Mouse (Mus musculus): Measurements from ENCODE around the gene Car1.
"Not testable (repeated sequence)": the region's sequence is repeated elsewhere in the genome, so short reads cannot be mapped to it uniquely, and the experiment has no call there.

Gene Car1

DNA sequence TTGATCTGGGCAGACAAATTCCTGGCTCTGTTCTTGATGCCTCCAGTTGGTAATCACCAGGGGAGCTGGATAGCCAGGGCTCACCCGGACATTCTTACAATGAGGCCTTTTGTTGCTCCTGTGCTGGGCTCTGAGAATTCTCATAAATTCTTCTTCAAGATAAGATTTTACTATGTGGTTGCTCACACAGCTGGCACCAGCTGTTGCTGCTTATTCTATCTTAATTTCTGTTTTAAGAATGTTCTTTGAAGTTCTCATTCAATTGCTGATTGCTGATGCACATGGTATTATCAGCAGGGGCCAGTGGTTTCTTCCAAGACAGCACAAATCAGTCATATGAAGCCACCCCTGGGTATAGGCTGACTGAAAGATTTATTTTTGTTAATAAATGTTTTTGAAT lies 21.0 kb downstream of the Car1 start:
- in situ Hi-C loops (cut with MboI; ENCODE audit: low pct_unique_long_range_greater_than_20kb in 1 of 2, low sequenced_read_pairs in 2 of 2, unreplicated experiment in 1 of 2): no loop called here

DNA sequence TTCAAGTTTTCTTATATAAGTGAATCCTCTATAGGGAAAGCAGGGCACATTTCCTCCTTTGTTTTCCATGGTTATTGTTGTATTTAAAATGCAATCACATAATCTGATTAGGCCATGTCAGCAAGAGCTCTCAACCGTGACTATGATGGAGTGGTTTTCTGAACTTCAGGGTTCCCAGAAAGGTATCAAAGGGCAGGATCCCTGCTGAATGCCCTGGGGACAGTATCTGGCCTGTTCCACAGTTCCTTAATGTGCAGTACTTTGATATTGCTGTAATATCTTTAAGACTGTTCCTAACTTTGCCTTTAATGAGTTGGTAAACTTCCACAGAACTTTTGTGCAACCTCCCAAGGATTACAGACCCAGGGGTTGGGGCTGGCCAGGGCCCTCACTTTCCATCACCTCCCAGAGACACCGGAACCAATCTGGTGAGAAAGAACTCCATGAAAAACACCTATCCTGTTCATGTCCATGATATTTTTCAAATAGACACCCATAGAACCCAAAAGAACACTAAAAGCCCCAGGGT lies 21.6 kb downstream of the Car1 start:
- in situ Hi-C loops (cut with MboI; ENCODE audit: low pct_unique_long_range_greater_than_20kb in 1 of 2, low sequenced_read_pairs in 2 of 2, unreplicated experiment in 1 of 2): no loop called here

DNA sequence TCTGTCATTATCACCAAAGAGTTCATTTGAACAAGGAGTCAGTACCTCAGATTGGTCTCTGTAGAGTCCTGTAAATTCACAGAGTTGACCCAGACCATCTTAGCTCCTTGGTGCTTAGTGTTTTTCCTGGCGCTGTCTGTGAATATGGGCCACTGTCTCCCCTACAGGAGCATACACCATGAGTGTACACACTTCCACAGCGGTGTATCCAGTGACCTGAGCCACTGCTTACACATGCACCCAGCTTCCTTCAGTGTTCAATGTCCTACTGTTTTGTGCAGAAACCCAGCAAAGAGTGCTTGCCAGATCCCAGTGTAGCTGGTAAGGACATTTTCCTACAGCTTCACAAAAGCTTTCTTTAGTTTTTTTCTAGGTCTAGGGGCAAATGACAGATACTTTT lies 22.8 kb downstream of the Car1 start:
- in situ Hi-C loops (cut with MboI; ENCODE audit: low pct_unique_long_range_greater_than_20kb in 1 of 2, low sequenced_read_pairs in 2 of 2, unreplicated experiment in 1 of 2): no loop called here

DNA sequence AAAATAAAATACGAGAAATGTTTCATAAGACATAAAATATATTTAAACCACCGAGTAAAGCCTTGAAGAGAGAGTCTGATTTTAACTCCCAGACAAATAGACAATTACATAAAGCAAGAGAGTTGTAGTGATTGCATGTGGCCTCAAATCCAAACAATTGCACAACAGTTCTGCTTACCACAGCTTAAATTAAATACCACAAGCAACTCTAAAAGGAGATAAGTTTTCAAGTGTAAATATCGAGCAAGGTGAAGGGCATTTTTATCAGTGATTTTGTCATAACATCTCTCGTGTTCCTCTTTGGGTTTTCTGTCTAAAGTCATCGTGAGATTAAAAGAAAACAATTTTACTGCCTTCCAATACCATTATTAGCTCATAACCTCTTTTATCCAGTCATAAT lies 25.0 kb downstream of the Car1 start:
- in situ Hi-C loops (cut with MboI; ENCODE audit: low pct_unique_long_range_greater_than_20kb in 1 of 2, low sequenced_read_pairs in 2 of 2, unreplicated experiment in 1 of 2): not testable (repeated sequence)

DNA sequence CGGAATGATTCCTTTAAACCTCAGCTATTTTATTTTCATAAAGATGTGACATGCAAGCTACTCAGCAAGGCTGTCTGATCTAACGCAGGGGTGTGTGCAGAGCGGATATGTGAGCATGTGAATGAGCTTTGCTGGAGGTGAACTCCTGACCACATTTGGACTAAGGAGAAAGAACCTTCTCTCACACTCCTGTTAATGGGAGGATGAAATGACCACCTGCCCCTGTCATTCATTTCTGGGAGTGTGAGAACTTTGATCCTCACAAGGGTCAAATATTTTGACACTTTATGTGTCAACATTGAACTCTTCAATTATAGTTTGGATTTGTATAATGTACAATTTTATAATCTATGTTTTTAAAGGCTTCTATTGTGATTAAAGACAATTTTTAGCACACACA lies 25.8 kb downstream of the Car1 start:
- in situ Hi-C loops (cut with MboI; ENCODE audit: low pct_unique_long_range_greater_than_20kb in 1 of 2, low sequenced_read_pairs in 2 of 2, unreplicated experiment in 1 of 2): not testable (repeated sequence)

DNA sequence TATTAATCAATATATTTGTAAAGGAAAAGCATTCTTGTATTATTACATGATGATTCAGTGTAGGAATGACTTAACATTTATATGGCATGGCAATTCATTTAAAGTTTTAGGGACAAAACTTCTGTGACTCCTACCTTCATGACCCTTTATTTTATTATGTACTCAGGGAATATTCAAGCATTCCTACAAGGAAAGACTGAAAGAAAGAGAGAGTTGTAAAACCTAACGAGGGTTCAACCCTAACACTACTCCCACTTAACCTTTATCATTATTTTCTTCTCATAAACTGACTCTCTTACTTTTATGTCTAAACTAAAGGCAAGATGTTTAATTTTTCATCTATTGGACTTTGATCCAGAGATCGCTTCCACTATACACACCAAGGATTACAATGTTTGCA lies 28.0 kb downstream of the Car1 start:
- in situ Hi-C loops (cut with MboI; ENCODE audit: low pct_unique_long_range_greater_than_20kb in 1 of 2, low sequenced_read_pairs in 2 of 2, unreplicated experiment in 1 of 2): no loop called here

DNA sequence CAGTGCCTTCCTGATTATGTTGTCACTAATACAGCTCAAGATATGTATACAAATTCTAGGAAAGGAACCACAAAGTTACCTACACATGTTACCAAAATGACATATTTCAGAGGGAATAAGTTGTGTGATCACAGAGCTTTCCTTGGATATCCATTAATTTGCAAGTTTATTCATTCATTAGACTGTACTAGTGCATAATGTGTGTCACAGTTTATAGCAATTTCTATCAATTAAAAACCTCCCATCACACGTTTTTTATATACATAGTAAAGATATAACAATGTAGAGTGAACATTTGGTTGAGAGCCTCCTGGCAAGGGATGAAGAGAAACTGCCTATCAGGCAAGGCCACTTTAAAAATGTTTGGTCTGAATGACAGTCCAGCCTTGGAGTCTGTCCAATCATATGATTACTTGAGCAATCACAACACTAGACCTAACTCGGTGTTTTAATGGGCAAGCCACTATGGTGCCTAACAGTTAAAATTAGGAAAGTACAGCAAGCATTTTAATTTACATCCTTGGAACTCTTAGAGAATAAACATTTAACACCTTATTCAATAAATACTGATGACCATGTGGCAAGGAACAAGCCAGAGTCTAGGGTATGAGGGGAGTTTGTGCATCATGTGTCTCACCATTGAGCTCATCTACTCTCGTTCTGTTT lies 31.5 kb downstream of the Car1 start:
- in situ Hi-C loops (cut with MboI; ENCODE audit: low pct_unique_long_range_greater_than_20kb in 1 of 2, low sequenced_read_pairs in 2 of 2, unreplicated experiment in 1 of 2): not testable (repeated sequence)

DNA sequence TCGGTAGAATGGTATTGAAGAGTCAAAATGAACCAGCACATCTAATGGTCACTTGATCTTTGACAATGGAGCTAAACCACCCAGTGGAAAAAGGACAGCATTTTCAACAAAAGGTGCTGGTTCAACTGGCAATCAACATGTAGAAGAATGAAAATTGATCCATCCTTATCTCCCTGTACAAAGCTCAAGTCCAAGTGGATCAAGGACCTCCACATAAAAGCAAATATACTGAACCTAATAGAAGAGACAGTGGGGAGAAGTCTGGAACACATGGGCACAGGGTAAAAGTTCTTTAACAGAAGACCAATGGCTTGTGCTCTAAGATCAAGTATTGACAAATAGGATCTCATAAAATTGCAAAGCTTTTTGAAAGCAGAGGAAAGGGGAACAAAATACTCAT lies 33.6 kb downstream of the Car1 start:
- in situ Hi-C loops (cut with MboI; ENCODE audit: low pct_unique_long_range_greater_than_20kb in 1 of 2, low sequenced_read_pairs in 2 of 2, unreplicated experiment in 1 of 2): not testable (repeated sequence)

DNA sequence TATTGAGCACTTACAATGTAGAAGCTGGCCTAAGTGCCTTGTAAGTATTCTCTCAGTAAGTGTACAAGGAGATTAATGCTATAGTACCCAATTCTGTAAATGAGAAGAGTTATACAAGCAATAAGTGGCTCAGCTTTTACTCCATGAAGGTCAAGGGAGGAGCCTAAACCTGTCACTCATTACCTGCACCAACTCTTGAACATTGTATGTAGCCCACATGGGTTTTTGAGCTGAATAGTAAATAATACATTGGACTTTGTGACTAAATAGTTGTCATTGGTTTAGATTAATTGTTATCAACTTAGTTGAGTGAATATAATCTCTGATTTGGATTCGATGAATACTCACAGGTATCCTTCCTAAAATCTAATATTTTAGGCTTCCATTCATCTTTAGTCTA lies 35.7 kb downstream of the Car1 start:
- in situ Hi-C loops (cut with MboI; ENCODE audit: low pct_unique_long_range_greater_than_20kb in 1 of 2, low sequenced_read_pairs in 2 of 2, unreplicated experiment in 1 of 2): not testable (repeated sequence)

DNA sequence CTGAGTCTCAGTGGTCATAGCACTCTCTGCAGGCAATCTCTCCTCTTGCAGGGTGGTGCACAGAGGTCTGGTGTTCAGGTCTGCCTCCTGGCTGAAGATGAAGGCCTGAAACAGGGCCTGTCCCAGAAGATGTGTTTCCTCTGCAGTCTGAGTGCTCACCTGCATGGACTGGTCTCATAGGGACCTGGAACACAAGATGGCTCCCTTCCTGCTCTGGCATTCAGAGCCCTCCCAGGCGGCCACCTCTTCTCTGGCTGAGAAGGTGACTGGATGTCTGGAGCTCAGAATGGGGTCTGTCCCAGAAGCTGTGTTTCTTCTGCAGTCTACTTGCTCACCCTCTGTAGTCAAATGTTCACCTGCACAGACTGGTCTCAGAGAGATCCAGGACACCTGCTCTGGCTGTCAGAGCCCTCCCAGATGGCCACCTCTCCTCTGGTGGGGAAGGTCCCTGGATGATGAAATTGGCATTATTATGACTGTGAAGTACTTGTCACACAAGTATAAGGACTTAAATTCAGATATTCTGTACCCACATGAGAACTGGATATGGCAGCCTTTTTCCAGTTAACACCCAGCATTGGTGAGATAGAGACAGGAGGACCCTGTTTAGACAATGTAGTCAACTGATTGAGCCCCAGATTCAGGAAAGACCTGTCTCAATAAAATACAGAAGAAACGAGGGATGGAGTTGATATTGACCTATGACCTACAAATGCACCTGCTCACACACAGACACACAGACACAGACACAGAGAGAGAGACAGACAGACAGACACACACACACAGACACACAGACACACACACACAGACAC lies 43.2 kb downstream of the Car1 start:
- in situ Hi-C loops (cut with MboI; ENCODE audit: low pct_unique_long_range_greater_than_20kb in 1 of 2, low sequenced_read_pairs in 2 of 2, unreplicated experiment in 1 of 2): no loop called here

DNA sequence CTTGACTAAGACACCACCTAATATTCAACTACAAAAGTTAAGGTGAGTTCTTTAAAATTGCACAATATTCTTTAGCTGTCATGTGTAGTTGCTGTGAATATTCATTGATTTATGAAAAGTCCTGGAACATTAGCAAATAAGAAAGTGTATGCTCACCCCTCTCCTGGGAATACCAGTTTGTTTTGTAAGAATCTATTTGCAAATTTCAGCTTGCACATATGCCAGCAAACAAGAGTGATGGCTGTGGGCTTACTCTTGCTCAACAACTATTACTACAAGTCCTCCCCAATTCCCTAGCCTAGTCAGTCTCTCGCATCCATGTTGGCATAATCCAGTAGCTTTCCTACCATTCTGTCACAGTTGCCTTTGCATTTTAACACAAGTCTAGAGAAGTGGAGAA lies 52.5 kb downstream of the Car1 start:
- in situ Hi-C loops (cut with MboI; ENCODE audit: low pct_unique_long_range_greater_than_20kb in 1 of 2, low sequenced_read_pairs in 2 of 2, unreplicated experiment in 1 of 2): no loop called here

DNA sequence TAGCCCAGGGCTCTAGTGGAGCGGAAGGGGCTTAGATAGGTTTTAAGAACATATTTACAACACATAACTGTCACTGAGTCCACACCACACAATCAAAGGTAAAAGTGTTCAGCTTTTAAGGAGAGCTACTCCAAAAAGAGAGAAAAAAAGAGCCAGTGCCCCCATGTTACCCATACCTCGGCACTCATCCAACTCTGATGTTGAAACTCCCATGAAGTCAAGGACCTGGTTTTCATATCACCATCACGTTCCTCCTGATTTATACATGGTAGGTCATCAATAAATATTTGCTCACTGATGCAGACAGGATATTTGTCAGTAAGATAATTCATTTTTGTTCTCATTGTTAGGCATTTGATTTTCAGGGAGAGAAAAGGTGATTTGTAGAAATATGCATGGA lies 62.1 kb downstream of the Car1 start:
- in situ Hi-C loops (cut with MboI; ENCODE audit: low pct_unique_long_range_greater_than_20kb in 1 of 2, low sequenced_read_pairs in 2 of 2, unreplicated experiment in 1 of 2): no loop called here

DNA sequence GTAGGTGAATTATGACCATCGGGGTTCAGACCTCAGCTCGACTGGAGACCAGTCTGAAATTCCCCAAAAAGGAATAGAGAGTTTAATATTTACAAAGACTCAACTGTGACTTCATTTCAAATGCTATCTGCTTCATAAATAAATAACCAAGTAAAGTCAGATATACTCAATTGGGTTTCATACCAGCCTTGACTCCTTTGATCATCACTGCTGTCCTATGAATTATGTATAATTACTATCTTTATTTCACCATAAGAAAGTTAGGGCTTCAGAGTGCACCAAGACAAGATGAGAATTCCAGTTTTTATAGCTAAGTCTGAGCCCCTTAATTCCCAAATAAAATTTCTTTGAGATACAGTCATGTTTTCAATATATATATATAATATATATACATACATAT lies 69.9 kb downstream of the Car1 start:
- in situ Hi-C loops (cut with MboI; ENCODE audit: low pct_unique_long_range_greater_than_20kb in 1 of 2, low sequenced_read_pairs in 2 of 2, unreplicated experiment in 1 of 2): no loop called here

DNA sequence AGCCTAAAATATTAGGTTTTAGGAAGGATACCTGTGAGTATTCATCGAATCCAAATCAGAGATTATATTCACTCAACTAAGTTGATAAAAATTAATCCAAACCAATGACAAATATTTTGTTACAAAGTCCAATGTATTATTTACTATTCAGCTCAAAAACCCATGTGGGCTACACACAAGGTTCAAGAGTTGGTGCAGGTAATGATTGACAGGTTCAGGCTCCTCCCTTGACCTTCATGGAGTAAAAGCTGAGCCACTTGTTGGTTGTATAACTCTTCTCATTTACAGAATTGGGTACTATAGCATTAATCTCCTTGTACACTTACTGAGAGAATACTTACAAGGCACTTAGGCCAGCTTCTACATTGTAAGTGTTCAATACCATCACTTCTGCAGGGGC lies 80.7 kb downstream of the Car1 start:
- in situ Hi-C loops (cut with MboI; ENCODE audit: low pct_unique_long_range_greater_than_20kb in 1 of 2, low sequenced_read_pairs in 2 of 2, unreplicated experiment in 1 of 2): not testable (repeated sequence)

DNA sequence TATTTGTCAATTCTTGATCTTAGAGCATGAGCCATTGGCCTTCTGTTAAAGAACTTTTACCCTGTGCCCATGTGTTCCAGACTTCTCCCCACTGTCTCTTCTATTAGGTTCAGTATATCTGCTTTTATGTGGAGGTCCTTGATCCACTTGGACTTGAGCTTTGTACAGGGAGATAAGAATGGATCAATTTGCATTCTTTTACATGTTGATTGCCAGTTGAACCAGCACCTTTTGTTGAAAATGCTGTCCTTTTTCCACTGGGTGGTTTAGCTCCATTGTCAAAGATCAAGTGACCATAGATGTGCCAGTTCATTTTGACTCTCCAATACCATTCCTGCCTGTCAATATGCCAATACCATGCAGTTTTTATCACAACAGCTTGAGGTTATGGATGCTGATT lies 82.7 kb downstream of the Car1 start:
- in situ Hi-C loops (cut with MboI; ENCODE audit: low pct_unique_long_range_greater_than_20kb in 1 of 2, low sequenced_read_pairs in 2 of 2, unreplicated experiment in 1 of 2): not testable (repeated sequence)
